Mouse (Mus musculus): ENCODE measurements around the gene Qrich1.

DNA sequence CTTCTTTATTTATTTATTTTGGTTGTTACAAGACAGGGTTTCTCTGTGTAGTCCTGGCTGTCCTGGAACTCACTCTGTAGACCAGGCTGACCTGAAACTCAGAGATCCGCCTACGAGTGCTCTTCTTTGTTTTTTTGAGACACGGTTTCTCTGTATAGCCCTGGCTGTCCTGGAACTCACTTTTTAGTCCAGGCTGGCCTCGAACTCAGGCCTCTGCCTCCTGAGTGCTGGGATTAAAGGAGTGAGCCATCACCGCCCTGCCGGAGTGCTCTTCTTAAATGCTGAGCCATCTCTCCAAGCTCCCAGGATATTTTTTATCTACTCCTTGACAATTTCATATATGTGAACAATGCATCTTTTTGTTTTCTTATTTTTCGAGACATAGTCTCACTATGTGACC, 9.7 kb upstream of the Qrich1 start:
- TF ChIP-seq ZC3H11A (IDR thresholded peaks at IDR 0.05; ENCODE audit: borderline replicate concordance, low read depth, low read length): no peak
- no peak for TF ChIP-seq ZNF384 (IDR thresholded peaks at IDR 0.05; ENCODE audit: low read depth, low read length)
- TF ChIP-seq MAFK (IDR thresholded peaks at IDR 0.05; ENCODE audit: insufficient read depth, low read depth, low read length): no peak
